Mouse (Mus musculus) MEL (cell line): ENCODE data around the gene Nars2. TPM values are rescaled to one million over a fixed set of nuclear protein-coding genes. Genes with fewer than 3 reads are reported as not detected.
A peak's percentile ranks its signal among the peaks of the same experiment; 100 is the strongest.

Source experiments
- DNase-seq: peaks from one replicate; pipeline ENCODE4 v3.0.0; 2011; ENCODE audit warnings: low read depth, low spot score
- H3K27ac ChIP-seq: 2 replicates; pipeline ENCODE4 v1.5.1; 2012; ENCODE audit warnings: low read depth, mild to moderate bottlenecking, control low read depth, low read length, moderate library complexity; ENCODE audit not compliant: control insufficient read depth
- H3K27me3 ChIP-seq, 2 experiments: fragments of 150-350 bp in 1 of 2; sonication (generic) in 1 of 2; 2 replicates each; pipeline ENCODE4 v1.6.1; 2012; ENCODE audit warnings: low read length in 2 of 2, mild to moderate bottlenecking in 2 of 2, improper control_type of control experiment in 1 of 2, moderate library complexity in 1 of 2; ENCODE audit not compliant: insufficient read depth in 2 of 2, control insufficient read depth in 1 of 2
- H3K36me3 ChIP-seq, 2 experiments: 2 replicates each; pipeline ENCODE4 v1.6.1; 2012 to 2014; ENCODE audit warnings: low read length in 2 of 2, improper control_type of control experiment in 1 of 2, inconsistent platforms in 1 of 2, mild to moderate bottlenecking in 1 of 2; ENCODE audit not compliant: insufficient read depth in 2 of 2, control insufficient read depth in 1 of 2
- H3K4me1 ChIP-seq, 2 experiments: fragments of 150-350 bp in 1 of 2; sonication (generic) in 1 of 2; 2 replicates each; pipeline ENCODE4 v1.6.1; 2012; ENCODE audit warnings: low read length in 2 of 2, improper control_type of control experiment in 1 of 2, mild to moderate bottlenecking in 1 of 2; ENCODE audit not compliant: insufficient read depth in 2 of 2, control insufficient read depth in 1 of 2
- H3K4me3 ChIP-seq, 2 experiments: fragments of 150-350 bp in 1 of 2; sonication (generic) in 1 of 2; 2 replicates each; pipeline ENCODE4 v1.5.1; 2012; ENCODE audit warnings: low read depth in 2 of 2, low read length in 2 of 2, mild to moderate bottlenecking in 2 of 2, moderate library complexity in 2 of 2, control low read depth in 1 of 2, improper control_type of control experiment in 1 of 2; ENCODE audit not compliant: control insufficient read depth in 1 of 2, insufficient read depth in 1 of 2
- H3K79me2 ChIP-seq: 2 replicates; pipeline ENCODE4 v1.6.1; 2012; ENCODE audit warnings: mild to moderate bottlenecking, low read length, moderate library complexity; ENCODE audit not compliant: control insufficient read depth, poor library complexity, insufficient read depth
- H3K9ac ChIP-seq: 2 replicates; pipeline ENCODE4 v1.6.1; 2012; ENCODE audit warnings: low read depth, mild to moderate bottlenecking, control low read depth, low read length, moderate library complexity; ENCODE audit not compliant: control insufficient read depth, poor library complexity, severe bottlenecking
- H3K9me3 ChIP-seq: fragments of 150-350 bp; sonication (generic); replicated peaks from 2 replicates; pipeline ENCODE4 v1.6.1; 2012; ENCODE audit warnings: mild to moderate bottlenecking, low read length, improper control_type of control experiment, moderate library complexity; ENCODE audit not compliant: insufficient read depth
- CHD1 ChIP-seq: IDR thresholded peaks from 2 replicates; pipeline ENCODE4 v1.6.1; 2012; ENCODE audit warnings: low read depth, mild to moderate bottlenecking, inconsistent platforms, low read length, improper control_type of control experiment
- CTCF ChIP-seq, 3 experiments: IDR thresholded peaks in 2 of 3; conservative IDR thresholded peaks in 1 of 3; 2 replicates each; pipeline ENCODE4 v1.5.1; 2011 to 2012; ENCODE audit warnings: low read length in 3 of 3, low read depth in 2 of 3, mild to moderate bottlenecking in 2 of 3, improper control_type of control experiment in 1 of 3, inconsistent platforms in 1 of 3, mixed read lengths in 1 of 3, moderate library complexity in 1 of 3; ENCODE audit not compliant: control insufficient read depth in 1 of 3, insufficient read depth in 1 of 3, poor library complexity in 1 of 3, severe bottlenecking in 1 of 3
- E2F4 ChIP-seq: IDR thresholded peaks from 2 replicates; pipeline ENCODE4 v1.6.1; 2011; ENCODE audit warnings: low read depth, low read length, improper control_type of control experiment, borderline replicate concordance
- EP300 ChIP-seq, 2 experiments: IDR thresholded peaks; 2 replicates each; pipeline ENCODE4 v1.6.1; 2011; ENCODE audit warnings: improper control_type of control experiment in 2 of 2, low read length in 2 of 2, low read depth in 1 of 2, mild to moderate bottlenecking in 1 of 2
- KAT2A ChIP-seq: conservative IDR thresholded peaks from 2 replicates; pipeline ENCODE4 v1.6.1; 2012; ENCODE audit warnings: low read depth, low read length, improper control_type of control experiment, inconsistent platforms
- MAZ ChIP-seq: IDR thresholded peaks from 2 replicates; pipeline ENCODE4 v1.6.1; 2012; ENCODE audit warnings: low read depth, mild to moderate bottlenecking, inconsistent platforms, low read length, improper control_type of control experiment
- MYB ChIP-seq: IDR thresholded peaks from 2 replicates; pipeline ENCODE4 v1.6.1; 2011; ENCODE audit warnings: mild to moderate bottlenecking, low read depth, low read length, improper control_type of control experiment
- MYC ChIP-seq: IDR thresholded peaks from 2 replicates; pipeline ENCODE4 v1.6.1; 2011; ENCODE audit warnings: low read depth, mild to moderate bottlenecking, low read length, improper control_type of control experiment, moderate library complexity
- NELFE ChIP-seq: IDR thresholded peaks from 2 replicates; pipeline ENCODE4 v1.6.1; 2011; ENCODE audit warnings: low read depth, low read length, improper control_type of control experiment
- POLR2A ChIP-seq, 2 experiments: IDR thresholded peaks; 2 replicates each; pipeline ENCODE4 v1.6.1; 2011 to 2012; ENCODE audit warnings: low read length in 2 of 2, mild to moderate bottlenecking in 2 of 2, control low read depth in 1 of 2, improper control_type of control experiment in 1 of 2, low read depth in 1 of 2, moderate library complexity in 1 of 2; ENCODE audit not compliant: control insufficient read depth in 1 of 2, insufficient read depth in 1 of 2, poor library complexity in 1 of 2
- POLR2AphosphoS2 ChIP-seq: IDR thresholded peaks from 2 replicates; pipeline ENCODE4 v1.6.1; 2011; ENCODE audit warnings: low read length, improper control_type of control experiment
- RAD21 ChIP-seq: IDR thresholded peaks from 2 replicates; pipeline ENCODE4 v1.6.1; 2011; ENCODE audit warnings: mild to moderate bottlenecking, low read depth, low read length, improper control_type of control experiment
- SMC3 ChIP-seq: IDR thresholded peaks from 2 replicates; pipeline ENCODE4 v1.6.1; 2011; ENCODE audit warnings: low read depth, low read length, improper control_type of control experiment
- TAL1 ChIP-seq: IDR thresholded peaks from 2 replicates; pipeline ENCODE4 v1.6.1; 2012; ENCODE audit warnings: mild to moderate bottlenecking, inconsistent platforms, low read length, moderate library complexity, mixed read lengths
- TCF12 ChIP-seq: IDR thresholded peaks from 2 replicates; pipeline ENCODE4 v1.6.1; 2014; ENCODE audit warnings: low read depth, mild to moderate bottlenecking, inconsistent platforms, low read length, improper control_type of control experiment, moderate library complexity
- USF1 ChIP-seq: IDR thresholded peaks from 2 replicates; pipeline ENCODE4 v1.6.1; 2014; ENCODE audit warnings: low read depth, mild to moderate bottlenecking, inconsistent platforms, low read length, improper control_type of control experiment, moderate library complexity
- USF2 ChIP-seq, 2 experiments: IDR thresholded peaks; 2 replicates each; pipeline ENCODE4 v1.6.1; 2011 to 2012; ENCODE audit warnings: improper control_type of control experiment in 2 of 2, low read length in 2 of 2, borderline replicate concordance in 1 of 2, inconsistent platforms in 1 of 2, low read depth in 1 of 2, mild to moderate bottlenecking in 1 of 2; ENCODE audit not compliant: insufficient read depth in 1 of 2
- ZC3H11A ChIP-seq: IDR thresholded peaks from 2 replicates; pipeline ENCODE4 v1.6.1; 2012; ENCODE audit warnings: low read depth, mild to moderate bottlenecking, inconsistent platforms, low read length, improper control_type of control experiment
- polyA plus RNA-seq, 2 experiments: library from polyadenylated mRNA; stranded (reverse) in 1 of 2; unstranded in 1 of 2; fragments of >175 nt in 1 of 2; fragments of >200 nt in 1 of 2; gene quantifications; 2 replicates each; pipeline versions ENCODE4 v1.2.1 to v1.2.4; 2012; ENCODE audit warnings: low replicate concordance in 2 of 2, low read depth in 1 of 2; ENCODE audit not compliant: insufficient read length in 2 of 2, insufficient read depth in 1 of 2, missing spikeins in 1 of 2
- total RNA-seq: library from RNA; depleted of rRNA; stranded (reverse); fragments of 300-350 nt; gene quantifications from 2 replicates; pipeline ENCODE4 v1.2.3, GENCODE M21; 2012

Nars2 gene
- total and polyA plus RNA-seq, 3 experiments, result 14.7 to 22.9 TPM; not detected in 1

DNA sequence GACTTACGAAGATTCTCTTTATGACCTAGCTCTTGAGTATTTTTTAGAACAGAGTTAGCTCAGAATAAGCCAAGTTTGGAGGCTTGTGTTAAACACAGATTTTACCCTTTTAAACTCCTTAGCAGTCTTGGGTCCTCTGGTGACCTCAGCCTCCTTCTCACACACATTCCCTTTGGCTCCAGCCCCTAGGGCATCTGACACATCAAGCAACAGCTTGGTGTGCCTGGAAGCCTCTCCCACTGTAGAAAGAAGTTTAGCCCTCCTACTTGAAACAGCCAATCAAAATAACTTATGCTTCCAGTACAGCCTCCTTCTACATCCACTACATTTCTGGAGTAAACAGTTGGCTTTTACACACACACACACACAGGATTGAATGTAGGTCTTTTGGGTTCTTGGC lies 132.9 kb downstream of the Nars2 start:
- Histone ChIP-seq H3K36me3 (peaks cover 0 to 32% of the 10 kb centered on the region in 2 experiments; a peak in 2 of 4 replicates), H3K4me3 (no peak overlapping the region), H3K27ac (no peak overlapping the region), H3K9ac (no peak overlapping the region), H3K79me2 (peaks cover 27% of the 10 kb centered on the region), H3K27me3 (no peaks in the 10 kb centered on the region), H3K9me3 (no peaks in the 10 kb centered on the region), H3K4me1 (peaks cover 0 to 21% of the 10 kb centered on the region in 2 experiments)
- peak; percentile 42 for DNase-seq
- TF ChIP-seq MAZ (no peak), EP300 (IDR thresholded peaks at IDR 0.05; ENCODE audit: low read depth in 1 of 2, low read length in 2 of 2) (no peak), MYC (no peak), RAD21 (no peak), USF2 (IDR thresholded peaks at IDR 0.05; ENCODE audit: borderline replicate concordance in 1 of 2, insufficient read depth in 1 of 2, low read depth in 1 of 2, low read length in 2 of 2) (no peak), TCF12 (no peak)

GRCm38 (mm10) chr7:97085291-97085690 lies 134.0 kb downstream of the Nars2 start:
- TF ChIP-seq POLR2A (IDR thresholded peaks at IDR 0.05; ENCODE audit: control insufficient read depth in 1 of 2, insufficient read depth in 1 of 2, low read depth in 1 of 2, low read length in 2 of 2, poor library complexity in 1 of 2), result no peak
- no peak for TF ChIP-seq E2F4
- TF ChIP-seq CTCF (IDR thresholded peaks at IDR 0.05 in 2 of 3, conservative IDR thresholded peaks at IDR 0.05 in 1 of 3; ENCODE audit: control insufficient read depth in 1 of 3, insufficient read depth in 1 of 3, low read depth in 2 of 3, low read length in 3 of 3, poor library complexity in 1 of 3, severe bottlenecking in 1 of 3), result peak; percentile 2 to 76 (median 42); a peak in 3 of 6 replicates
- TF ChIP-seq TAL1, result no peak
- TF ChIP-seq SMC3, result peak; percentile 78
- TF ChIP-seq USF1, result no peak
- TF ChIP-seq ZC3H11A, result peak; percentile 40
- no peak; the same call in 1 of the 2 replicates for TF ChIP-seq MYC
- peak; percentile 60 for TF ChIP-seq RAD21
- TF ChIP-seq, all 39 proteins: peak for 4
- H3K27ac ChIP-seq, result no peak overlapping the region
- no peaks in the 10 kb centered on the region for H3K9me3 ChIP-seq
- H3K4me3 ChIP-seq, result no peak overlapping the region
- H3K4me1 ChIP-seq, result peaks cover 3 to 16% of the 10 kb centered on the region in 2 experiments
- no peaks in the 10 kb centered on the region for H3K27me3 ChIP-seq
- H3K79me2 ChIP-seq, result peaks cover 31% of the 10 kb centered on the region
- peaks cover 0 to 32% of the 10 kb centered on the region in 2 experiments; a peak in 2 of 4 replicates for H3K36me3 ChIP-seq
- H3K9ac ChIP-seq, result no peak overlapping the region
- peak; percentile 86 for DNase-seq

- Histone ChIP-seq H3K4me3 (no peak overlapping the region), H3K79me2 (peaks cover 6% of the 10 kb centered on the region), H3K9me3 (no peaks in the 10 kb centered on the region), H3K27me3 (no peaks in the 10 kb centered on the region), H3K9ac (no peak overlapping the region), H3K4me1 (peaks cover 0 to 8% of the 10 kb centered on the region in 2 experiments; a peak in 2 of 4 replicates), H3K27ac (no peak overlapping the region), H3K36me3 (peaks cover 0 to 2% of the 10 kb centered on the region in 2 experiments; a peak in 1 of 4 replicates)
- TF ChIP-seq POLR2AphosphoS2, result no peak
- no peak for TF ChIP-seq NELFE
- TF ChIP-seq MYC, result no peak
- no peak for TF ChIP-seq CHD1
- TF ChIP-seq KAT2A, result no peak
- no peak for TF ChIP-seq RAD21
- no peak for TF ChIP-seq POLR2A (IDR thresholded peaks at IDR 0.05; ENCODE audit: control insufficient read depth in 1 of 2, insufficient read depth in 1 of 2, low read depth in 1 of 2, low read length in 2 of 2, poor library complexity in 1 of 2)
- no peak for TF ChIP-seq MYB
- TF ChIP-seq TCF12, result no peak
- TF ChIP-seq E2F4, result no peak
- DNase-seq, result peak; percentile 73
These were observed 142.9 kb downstream of the Nars2 start for GRCm38 (mm10) chr7:97094241-97094640.
